Mouse (Mus musculus): ENCODE measurements around the gene Pkp1. TPM values are rescaled to one million over a fixed set of nuclear protein-coding genes. Genes with fewer than 3 reads are reported as not detected.

Gene Pkp1
- polyA plus RNA-seq, 1 experiment from 2014 or later, result 0.08 TPM

DNA sequence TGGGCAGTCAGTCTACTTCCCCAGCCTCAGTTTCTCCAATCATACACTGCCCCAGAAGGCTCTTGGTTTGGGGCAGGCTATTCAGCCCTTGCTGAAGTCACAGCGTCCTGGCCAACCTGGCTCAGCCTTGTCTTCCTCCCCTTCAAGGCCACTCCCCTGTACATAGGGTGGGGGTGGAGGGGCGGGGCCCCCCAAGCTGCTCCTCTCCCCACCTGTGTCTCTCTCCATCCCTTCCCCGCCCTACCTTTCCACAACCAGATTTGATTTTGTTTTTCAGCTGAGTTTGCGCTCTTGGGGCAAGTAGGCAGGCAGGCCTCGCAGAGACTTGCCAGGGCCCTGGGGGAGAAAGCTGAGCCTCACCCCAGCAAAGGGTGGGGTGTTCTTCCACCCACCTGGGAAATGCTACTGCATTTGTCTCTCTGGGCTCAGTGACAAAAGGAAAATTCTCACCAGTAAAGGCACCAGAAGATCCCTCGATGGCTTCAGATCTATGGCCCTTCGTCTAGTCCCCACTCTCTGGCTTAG lies 19.0 kb downstream of the Pkp1 start:
- Histone ChIP-seq H3K4me2 (no peak overlapping the region), H3K4me1 (replicated peaks) (no peaks in the 10 kb centered on the region), H3K9me3 (no peaks in the 10 kb centered on the region), H3K27me3 (no peaks in the 10 kb centered on the region), H3K4me3 (no peak overlapping the region), H3K27ac (replicated peaks) (no peak overlapping the region), H3K9ac (no peak overlapping the region), H3K36me3 (no peaks in the 10 kb centered on the region)
- ATAC-seq (ENCODE audit: low read depth), result no peak
- WGBS, result 69% methylated on average over 7 of the region's 7 CpGs

- 92% methylated on average over 6 of the region's 6 CpGs for WGBS
- no peak overlapping the region for H3K4me2 ChIP-seq
- H3K27me3 ChIP-seq, result no peaks in the 10 kb centered on the region
- H3K9me3 ChIP-seq, result no peaks in the 10 kb centered on the region
- H3K4me3 ChIP-seq, result no peak overlapping the region
- H3K4me1 ChIP-seq (replicated peaks), result no peaks in the 10 kb centered on the region
- H3K9ac ChIP-seq, result no peak overlapping the region
- no peaks in the 10 kb centered on the region for H3K36me3 ChIP-seq
- no peak overlapping the region for H3K27ac ChIP-seq (replicated peaks)
- ATAC-seq (ENCODE audit: low read depth), result no peak
Observed at GRCm38 (mm10) chr1:135899295-135899694, 19.7 kb downstream of the Pkp1 start.

DNA sequence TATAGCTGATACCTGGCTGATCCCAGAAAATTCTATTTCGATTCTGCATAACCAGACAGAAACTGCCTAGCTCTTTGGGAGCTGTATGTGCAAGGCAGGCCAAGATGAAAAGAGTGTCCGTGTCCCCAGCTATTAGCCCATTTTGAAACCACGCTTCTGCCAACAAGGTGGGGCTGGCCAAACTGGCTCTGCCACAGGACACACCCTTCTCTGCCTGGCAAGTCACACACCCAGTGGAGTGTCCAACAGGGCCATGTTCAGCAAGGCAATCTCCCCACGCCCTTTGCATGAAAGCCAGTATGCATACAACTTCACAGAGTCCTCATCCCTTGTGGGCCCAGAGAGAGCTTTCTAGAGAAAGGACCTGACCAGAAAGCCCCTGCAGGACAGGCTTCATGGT lies 23.6 kb downstream of the Pkp1 start:
- Histone ChIP-seq H3K27me3 (no peaks in the 10 kb centered on the region), H3K4me2 (no peak overlapping the region), H3K36me3 (no peaks in the 10 kb centered on the region), H3K9me3 (no peaks in the 10 kb centered on the region), H3K27ac (replicated peaks) (no peak overlapping the region), H3K4me3 (no peak overlapping the region), H3K9ac (no peak overlapping the region), H3K4me1 (replicated peaks) (no peaks in the 10 kb centered on the region)
- 89% methylated on average over 4 of the region's 4 CpGs for WGBS
- no peak for ATAC-seq (ENCODE audit: low read depth)

GRCm38 (mm10) chr1:135893377-135893776 lies 25.6 kb downstream of the Pkp1 start:
- no peak overlapping the region for H3K27ac ChIP-seq (replicated peaks)
- WGBS, result 91% methylated on average over 3 of the region's 3 CpGs

DNA sequence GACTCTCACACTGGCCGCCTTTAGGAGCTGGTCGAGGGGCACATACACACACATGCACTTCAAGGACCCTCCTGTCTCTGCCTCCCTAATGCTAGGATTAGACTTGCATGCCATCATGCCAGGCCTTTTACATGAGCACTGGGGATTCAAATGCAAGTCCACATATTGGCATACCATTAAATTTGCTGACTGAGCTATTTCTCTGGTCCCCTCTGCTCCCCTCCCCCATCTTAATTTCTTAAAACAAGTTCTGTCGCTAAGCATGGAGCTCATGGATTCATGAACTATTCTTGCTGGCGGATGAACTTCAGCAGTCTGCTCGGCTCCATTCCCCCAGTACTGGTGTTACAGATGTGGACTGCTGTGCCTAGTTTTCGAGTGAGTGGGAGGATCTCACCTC lies 26.2 kb downstream of the Pkp1 start:
- no peak overlapping the region for H3K9ac ChIP-seq
- no peaks in the 10 kb centered on the region for H3K27me3 ChIP-seq
- H3K36me3 ChIP-seq, result no peaks in the 10 kb centered on the region
- no peak overlapping the region for H3K4me3 ChIP-seq
- H3K27ac ChIP-seq (replicated peaks), result no peak overlapping the region
- ATAC-seq (ENCODE audit: low read depth), result no peak
- H3K9me3 ChIP-seq, result no peaks in the 10 kb centered on the region
- H3K4me1 ChIP-seq (replicated peaks), result no peaks in the 10 kb centered on the region
- 86% methylated on average over 6 of the region's 6 CpGs for WGBS
- no peak overlapping the region for H3K4me2 ChIP-seq

More at GRCm38 (mm10) chr1:135893377-135893776, 25.6 kb downstream of the Pkp1 start:
- Histone ChIP-seq H3K4me3 (no peak overlapping the region), H3K9me3 (no peaks in the 10 kb centered on the region), H3K9ac (no peak overlapping the region), H3K4me2 (no peak overlapping the region), H3K27me3 (no peaks in the 10 kb centered on the region), H3K36me3 (no peaks in the 10 kb centered on the region), H3K4me1 (replicated peaks) (no peaks in the 10 kb centered on the region)
- no peak for ATAC-seq (ENCODE audit: low read depth)

DNA sequence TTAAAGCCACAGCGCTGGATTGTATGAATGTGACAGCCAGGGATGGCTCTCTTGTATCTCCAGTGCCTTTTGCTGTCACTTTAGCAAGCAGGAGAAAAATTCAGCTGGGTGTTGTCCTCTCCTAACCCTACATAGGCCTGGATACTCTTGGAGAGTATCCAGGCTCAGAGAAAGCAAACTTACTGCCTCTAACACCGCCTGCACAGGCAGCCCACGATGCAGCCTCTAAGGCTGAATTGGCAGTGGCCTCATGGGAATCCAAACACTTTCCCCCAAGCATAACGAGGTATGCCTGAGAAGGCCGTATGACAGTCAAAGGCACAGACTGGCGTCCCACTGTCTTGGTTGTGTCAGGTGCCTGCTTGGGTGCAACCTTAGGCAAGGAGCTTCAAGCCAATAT lies 26.8 kb downstream of the Pkp1 start:
- Histone ChIP-seq H3K36me3 (no peaks in the 10 kb centered on the region), H3K4me1 (replicated peaks) (no peaks in the 10 kb centered on the region), H3K4me2 (no peak overlapping the region), H3K4me3 (no peak overlapping the region), H3K9me3 (no peaks in the 10 kb centered on the region), H3K27ac (replicated peaks) (no peak overlapping the region), H3K9ac (no peak overlapping the region), H3K27me3 (no peaks in the 10 kb centered on the region)
- WGBS, result 63% methylated on average over 6 of the region's 6 CpGs
- ATAC-seq (ENCODE audit: low read depth), result no peak

DNA sequence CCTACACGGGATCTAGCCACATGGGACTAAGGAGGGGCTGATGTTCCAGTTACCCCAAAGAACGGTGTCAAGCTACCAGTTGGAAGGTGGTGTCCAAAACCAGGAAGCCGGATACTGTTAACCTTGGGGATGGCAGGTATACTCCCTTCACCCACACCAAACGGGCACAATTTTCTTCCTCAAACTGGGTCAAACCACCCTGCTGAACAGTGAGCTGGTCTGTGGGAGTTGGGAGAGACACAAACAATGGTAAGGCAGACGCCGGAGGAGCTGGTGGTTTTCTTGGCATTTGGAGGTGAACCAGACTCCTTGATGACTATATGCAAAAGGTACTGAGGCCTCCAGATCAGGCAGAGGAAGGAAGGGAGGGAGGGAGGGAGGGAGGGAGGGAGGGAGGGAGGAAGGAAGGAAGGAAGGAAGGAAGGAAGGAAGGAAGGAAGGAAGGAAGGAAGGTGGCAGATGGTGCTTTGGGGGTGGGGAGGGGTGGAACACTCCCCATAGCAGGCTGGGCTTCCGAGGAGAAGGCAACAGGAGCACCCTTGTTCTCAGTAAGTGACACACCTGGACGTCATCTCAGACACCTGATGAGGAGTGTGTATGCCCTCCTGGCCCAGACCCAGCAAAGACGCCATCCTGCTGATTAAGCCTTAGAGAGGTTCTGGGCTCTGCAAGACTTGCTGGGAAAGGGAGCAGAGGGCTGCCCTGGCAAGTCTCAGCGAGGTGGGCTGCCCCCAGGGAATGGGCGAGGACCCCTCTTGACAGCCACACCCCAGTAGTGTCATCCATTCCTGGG lies 27.4 kb downstream of the Pkp1 start:
- Histone ChIP-seq H3K4me3 (no peak overlapping the region), H3K27ac (replicated peaks) (no peak overlapping the region), H3K27me3 (no peaks in the 10 kb centered on the region), H3K9ac (no peak overlapping the region), H3K4me1 (replicated peaks) (no peaks in the 10 kb centered on the region), H3K9me3 (no peaks in the 10 kb centered on the region), H3K36me3 (no peaks in the 10 kb centered on the region), H3K4me2 (no peak overlapping the region)
- ATAC-seq (ENCODE audit: low read depth), result no peak
- 77% methylated on average over 11 of the region's 11 CpGs for WGBS

- ATAC-seq (ENCODE audit: low read depth), result no peak
- 76% methylated on average over 20 of the region's 20 CpGs for WGBS
- Histone ChIP-seq H3K36me3 (no peaks in the 10 kb centered on the region), H3K4me1 (replicated peaks) (no peaks in the 10 kb centered on the region), H3K9me3 (no peaks in the 10 kb centered on the region), H3K27me3 (no peaks in the 10 kb centered on the region), H3K4me3 (no peak overlapping the region), H3K27ac (replicated peaks) (no peak overlapping the region), H3K9ac (no peak overlapping the region), H3K4me2 (no peak overlapping the region)
Observed at GRCm38 (mm10) chr1:135889461-135890185, 29.4 kb downstream of the Pkp1 start.

GRCm38 (mm10) chr1:135882385-135883109 lies 36.5 kb downstream of the Pkp1 start:
- Histone ChIP-seq H3K4me1 (replicated peaks) (no peaks in the 10 kb centered on the region), H3K9me3 (no peaks in the 10 kb centered on the region), H3K9ac (no peak overlapping the region), H3K27me3 (no peaks in the 10 kb centered on the region), H3K27ac (replicated peaks) (no peak overlapping the region), H3K36me3 (no peaks in the 10 kb centered on the region), H3K4me2 (no peak overlapping the region), H3K4me3 (no peak overlapping the region)
- ATAC-seq (ENCODE audit: low read depth), result no peak
- 76% methylated on average over 10 of the region's 10 CpGs for WGBS

DNA sequence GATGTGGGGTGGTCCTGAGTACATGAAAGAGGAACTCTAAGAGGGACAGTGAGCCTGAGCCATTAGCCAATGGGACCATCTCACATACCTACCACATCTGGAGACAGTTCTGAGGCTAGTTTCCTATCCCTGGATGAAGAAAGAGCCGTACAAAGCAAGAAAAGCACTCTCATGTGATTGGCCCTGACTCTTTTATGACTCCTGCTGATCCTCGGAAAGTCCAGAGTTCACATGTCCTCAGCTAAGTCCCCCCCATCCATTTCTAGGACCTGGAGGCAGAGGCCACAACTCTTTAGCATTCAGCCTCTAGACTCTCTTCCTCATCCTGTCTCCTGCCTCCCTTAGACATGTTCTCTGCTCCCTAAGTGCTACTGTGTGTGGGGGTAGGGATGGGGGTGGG lies 41.8 kb downstream of the Pkp1 start:
- no peak overlapping the region for H3K27ac ChIP-seq (replicated peaks)
- H3K36me3 ChIP-seq, result no peaks in the 10 kb centered on the region
- no peak overlapping the region for H3K4me2 ChIP-seq
- no peak overlapping the region for H3K4me3 ChIP-seq
- H3K4me1 ChIP-seq (replicated peaks), result no peaks in the 10 kb centered on the region
- H3K27me3 ChIP-seq, result no peaks in the 10 kb centered on the region
- no peaks in the 10 kb centered on the region for H3K9me3 ChIP-seq
- H3K9ac ChIP-seq, result no peak overlapping the region
- ATAC-seq (ENCODE audit: low read depth), result no peak
- 76% methylated on average over 2 of the region's 2 CpGs for WGBS

- Histone ChIP-seq H3K4me3 (no peak overlapping the region), H3K27me3 (no peaks in the 10 kb centered on the region), H3K9me3 (no peaks in the 10 kb centered on the region), H3K4me1 (replicated peaks) (no peaks in the 10 kb centered on the region), H3K9ac (no peak overlapping the region), H3K36me3 (no peaks in the 10 kb centered on the region), H3K27ac (replicated peaks) (no peak overlapping the region), H3K4me2 (no peak overlapping the region)
- 89% methylated on average over 4 of the region's 4 CpGs for WGBS
- ATAC-seq (ENCODE audit: low read depth), result no peak
Observed at GRCm38 (mm10) chr1:135872991-135873390, 46.0 kb downstream of the Pkp1 start.

- Histone ChIP-seq H3K27me3 (no peaks in the 10 kb centered on the region; the same call in none of the 2 replicates), H3K36me3 (no peaks in the 10 kb centered on the region), H3K4me1 (replicated peaks) (no peaks in the 10 kb centered on the region), H3K4me3 (no peak overlapping the region), H3K9ac (no peak overlapping the region), H3K4me2 (no peak overlapping the region), H3K27ac (replicated peaks) (no peak overlapping the region), H3K9me3 (no peaks in the 10 kb centered on the region)
- ATAC-seq (ENCODE audit: low read depth), result no peak
- 91% methylated on average over 6 of the region's 6 CpGs for WGBS
Observed at GRCm38 (mm10) chr1:135868570-135868969, 50.4 kb downstream of the Pkp1 start.
